Mouse (Mus musculus) G1E (cell line): ENCODE results near the gene Fbxl14.

Source experiments
- CTCF ChIP-seq: IDR thresholded peaks from 2 replicates; pipeline ENCODE4 v1.5.1; 2012; ENCODE audit warnings: low read depth, low read length, inconsistent platforms, mixed read lengths
- POLR2AphosphoS5 ChIP-seq: IDR thresholded peaks from 2 replicates; pipeline ENCODE4 v1.6.1; 2012; ENCODE audit warnings: low read depth, low read length, inconsistent platforms; ENCODE audit not compliant: insufficient replicate concordance

GRCm38 (mm10) chr6:119479876-119480705, 623 bp downstream of the Fbxl14 start:
- no peak for TF ChIP-seq CTCF
- TF ChIP-seq POLR2AphosphoS5, result no peak
